Mouse (Mus musculus) hindbrain, embryonic 15.5 days (tissue): ENCODE measurements around the gene 2210016F16Rik. TPM values are rescaled to one million over a fixed set of nuclear protein-coding genes. Genes with fewer than 3 reads are reported as not detected.
"Not testable (repeated sequence)": the region's sequence is repeated elsewhere in the genome, so short reads cannot be mapped to it uniquely, and the experiment has no call there.

Source experiments
- ATAC-seq: fragments of 200-750 bp; cut with Nextera tagmentation; 2 replicates; pipeline ENCODE4 v1.8.0; 2017; ENCODE audit warnings: low read depth, moderate number of reproducible peaks, moderate TSS enrichment; ENCODE audit not compliant: low FRiP score
- H3K27ac ChIP-seq: fragments of 300-500 bp; sonication (generic); replicated peaks from 2 replicates; pipeline ENCODE4 v1.5.1; 2015; ENCODE audit warnings: mild to moderate bottlenecking, inconsistent platforms
- H3K27me3 ChIP-seq: fragments of 300-500 bp; sonication (generic); 2 replicates; pipeline ENCODE4 v1.6.1; 2015; ENCODE audit warnings: control low read depth, inconsistent platforms
- H3K36me3 ChIP-seq: fragments of 300-500 bp; sonication (generic); 2 replicates; pipeline ENCODE4 v1.6.1; 2015; ENCODE audit warnings: control low read depth, inconsistent platforms
- H3K4me1 ChIP-seq: fragments of 300-500 bp; sonication (generic); replicated peaks from 2 replicates; pipeline ENCODE4 v1.6.1; 2015; ENCODE audit warnings: control low read depth, inconsistent platforms
- H3K4me2 ChIP-seq: fragments of 300-500 bp; sonication (generic); 2 replicates; pipeline ENCODE4 v1.6.1; 2015; ENCODE audit warnings: moderate library complexity, mild to moderate bottlenecking, inconsistent platforms
- H3K4me3 ChIP-seq: fragments of 300-500 bp; sonication (generic); 2 replicates; pipeline ENCODE4 v1.5.1; 2015; ENCODE audit warnings: mild to moderate bottlenecking, inconsistent platforms
- H3K9ac ChIP-seq: fragments of 300-500 bp; sonication (generic); 2 replicates; pipeline ENCODE4 v1.6.1; 2015; ENCODE audit warnings: inconsistent platforms
- H3K9me3 ChIP-seq: fragments of 300-500 bp; sonication (generic); 2 replicates; pipeline ENCODE4 v1.6.1; 2016; ENCODE audit warnings: control low read depth, inconsistent platforms
- WGBS: fragments of 180-500 bp; shearing (Covaris S2); methylation state at CpG from one replicate; pipeline ENCODE4 v1.1.7; 2015; 5-methylcytosine and 5-hydroxymethylcytosine counted together
- polyA plus RNA-seq: library from polyadenylated mRNA; unstranded; fragments of >200 nt; fragmentation: Nextera tagmentation; extraction: Ambion mirVana; gene quantifications from 2 replicates; pipeline ENCODE4 v1.2.1, GENCODE M21; 2015

2210016F16Rik gene
- polyA plus RNA-seq, 1 experiment from 2014 or later, result 22.7 TPM

- Histone ChIP-seq H3K27me3 (no peaks in the 10 kb centered on the region), H3K9me3 (no peaks in the 10 kb centered on the region), H3K9ac (no peak overlapping the region), H3K27ac (no peak overlapping the region), H3K4me1 (no peaks in the 10 kb centered on the region), H3K4me3 (no peak overlapping the region), H3K36me3 (no peaks in the 10 kb centered on the region), H3K4me2 (no peak overlapping the region)
- WGBS, result 79% methylated on average over 4 of the region's 4 CpGs
- no peak for ATAC-seq
Measured at GRCm38 (mm10) chr13:58368835-58369234, 16.2 kb downstream of the 2210016F16Rik start.

DNA sequence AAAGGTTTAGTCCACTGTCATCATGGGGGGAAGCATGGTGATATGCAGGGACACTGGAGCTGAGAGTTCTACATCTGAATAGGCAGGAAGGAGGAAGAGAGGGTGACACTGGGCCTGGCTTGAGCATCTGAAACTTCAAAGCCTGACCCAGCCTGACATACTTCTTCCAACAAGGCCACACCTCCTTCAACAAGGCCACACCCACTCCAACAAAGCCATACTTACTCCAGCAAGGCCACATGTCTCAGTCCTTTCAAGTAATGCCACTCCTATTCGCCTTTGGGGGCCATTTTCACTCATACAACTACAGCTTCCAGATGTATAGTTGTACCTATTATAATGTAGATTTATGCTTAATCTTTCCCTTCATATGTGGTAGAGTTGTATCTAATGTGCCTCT is 17.4 kb downstream of the 2210016F16Rik start:
- Histone ChIP-seq H3K4me3 (no peak overlapping the region), H3K9ac (no peak overlapping the region), H3K36me3 (no peaks in the 10 kb centered on the region), H3K27me3 (no peaks in the 10 kb centered on the region), H3K27ac (no peak overlapping the region), H3K4me1 (no peaks in the 10 kb centered on the region), H3K9me3 (no peaks in the 10 kb centered on the region), H3K4me2 (no peak overlapping the region)
- 62% methylated on average over 1 of the region's 1 CpGs for WGBS
- ATAC-seq, result no peak

DNA sequence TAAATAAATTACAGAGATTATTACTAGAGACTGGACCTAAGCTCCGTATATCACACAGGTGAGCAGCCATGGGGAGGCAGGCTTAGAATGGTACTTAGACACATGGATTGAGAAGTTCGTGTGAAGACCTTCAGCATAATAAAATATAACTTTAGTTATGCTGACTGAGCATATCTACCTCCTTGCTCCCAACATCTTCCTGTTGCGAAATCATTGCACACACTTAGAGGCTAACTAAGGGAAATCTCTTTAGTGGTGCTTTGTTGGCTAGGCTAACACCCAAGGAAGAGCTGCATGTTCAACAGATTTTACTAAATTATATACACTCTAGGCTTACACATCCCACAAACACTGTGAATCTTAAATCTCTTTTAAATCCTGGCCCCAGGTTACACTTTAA is 18.7 kb downstream of the 2210016F16Rik start:
- no peak for ATAC-seq
- H3K36me3 ChIP-seq, result no peaks in the 10 kb centered on the region
- no peak overlapping the region for H3K4me3 ChIP-seq
- H3K27ac ChIP-seq, result no peak overlapping the region
- no peak overlapping the region for H3K9ac ChIP-seq
- WGBS, result 93% methylated on average over 3 of the region's 3 CpGs
- H3K27me3 ChIP-seq, result no peaks in the 10 kb centered on the region
- H3K9me3 ChIP-seq, result no peaks in the 10 kb centered on the region
- no peak overlapping the region for H3K4me2 ChIP-seq
- H3K4me1 ChIP-seq, result no peaks in the 10 kb centered on the region

DNA sequence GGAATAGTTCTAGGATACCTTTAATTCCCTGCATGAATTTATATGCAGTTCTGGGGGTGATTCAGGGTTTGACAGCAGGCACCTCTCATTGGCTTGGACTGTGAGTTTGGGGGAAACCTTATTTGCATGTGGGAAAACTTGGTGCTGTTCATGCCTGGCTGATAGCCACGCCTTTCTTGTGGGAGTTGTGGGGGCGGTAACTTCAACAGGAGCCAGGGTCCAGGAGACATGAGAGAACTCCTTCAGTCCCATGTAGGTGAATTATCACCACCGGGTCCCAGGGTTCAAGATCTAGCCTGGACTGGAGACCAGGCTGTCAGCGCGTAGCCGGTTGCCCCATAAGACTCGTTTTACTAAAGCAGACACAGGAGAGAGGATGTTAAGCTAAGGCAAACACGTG is 19.8 kb downstream of the 2210016F16Rik start:
- H3K36me3 ChIP-seq, H3K9ac ChIP-seq: not testable (repeated sequence)
- WGBS, result 80% methylated on average over 8 of the region's 8 CpGs

GRCm38 (mm10) chr13:58364353-58365175 is 20.5 kb downstream of the 2210016F16Rik start:
- Histone ChIP-seq H3K27me3 (no peaks in the 10 kb centered on the region), H3K36me3 (no peaks in the 10 kb centered on the region), H3K9ac (no peak overlapping the region), H3K27ac (no peak overlapping the region), H3K4me1 (no peaks in the 10 kb centered on the region), H3K4me3 (no peak overlapping the region), H3K4me2 (no peak overlapping the region), H3K9me3 (no peaks in the 10 kb centered on the region)
- no peak for ATAC-seq
- WGBS, result 87% methylated on average over 8 of the region's 8 CpGs

More for the DNA sequence above, 19.8 kb downstream of the 2210016F16Rik start:
- not testable (repeated sequence) for H3K9me3 ChIP-seq, H3K27ac ChIP-seq, H3K27me3 ChIP-seq, H3K4me2 ChIP-seq, H3K4me3 ChIP-seq, ATAC-seq, H3K4me1 ChIP-seq

- H3K9me3 ChIP-seq, result no peaks in the 10 kb centered on the region
- H3K27me3 ChIP-seq, result no peaks in the 10 kb centered on the region
- H3K4me1 ChIP-seq, result 0 out of 2 replicates have a peak, but pooled peaks cover 3% of the 10 kb centered on the region
- peak overlapping the region; percentile 96 for H3K4me2 ChIP-seq
- peak; percentile 88; the same call in 1 of the 2 replicates for ATAC-seq
- H3K27ac ChIP-seq, result peak overlapping the region; percentile 14; the same call in 1 of the 2 replicates
- 0 out of 2 replicates have a peak overlapping the region, but pooled peaks have one; percentile 19 for H3K9ac ChIP-seq
- 2% methylated on average over 7 of the region's 7 CpGs for WGBS
- H3K36me3 ChIP-seq, result no peaks in the 10 kb centered on the region
- H3K4me3 ChIP-seq, result peak overlapping the region; percentile 77
Measured at GRCm38 (mm10) chr13:58359304-58359653, 25.7 kb downstream of the 2210016F16Rik start.

- peak within 1 kb of the TSS; percentile 77 for H3K4me3 ChIP-seq
- WGBS, result under 1% methylated on average over 68 of the region's 85 CpGs
- H3K9ac ChIP-seq, result peak within 1 kb of the TSS; percentile 62
- no peaks in the 10 kb centered on the region for H3K9me3 ChIP-seq
- H3K27me3 ChIP-seq, result no peaks in the 10 kb centered on the region
- peak; percentile 98 for ATAC-seq
- peak within 1 kb of the TSS; percentile 96 for H3K4me2 ChIP-seq
- H3K4me1 ChIP-seq, result 0 out of 2 replicates have a peak, but pooled peaks cover 3% of the 10 kb centered on the region
- no peaks in the 10 kb centered on the region for H3K36me3 ChIP-seq
- H3K27ac ChIP-seq, result peak within 1 kb of the TSS; percentile 62
Measured at GRCm38 (mm10) chr13:58358629-58359303, 26.3 kb downstream of the 2210016F16Rik start, which contains the start of gene Kif27. Gene Kif27 (minus strand): TSS chr13:58359122.

DNA sequence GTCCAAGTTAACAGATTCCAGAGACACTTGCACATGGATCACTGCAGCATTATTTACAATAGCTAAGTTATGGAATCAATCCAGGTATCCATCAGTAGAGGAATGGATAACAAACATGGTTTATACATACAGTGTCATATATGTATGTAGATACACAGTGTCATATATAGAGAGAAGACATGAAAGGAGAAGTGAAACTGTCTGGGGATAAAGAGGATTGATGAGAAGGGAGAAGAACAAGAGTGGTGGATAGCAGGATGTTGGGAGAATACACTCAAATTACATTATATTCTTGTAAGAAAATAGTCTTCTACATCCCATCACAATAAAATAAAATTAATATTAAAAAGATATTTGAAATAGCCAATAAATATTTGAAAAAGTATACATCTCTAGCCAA is 32.0 kb downstream of the 2210016F16Rik start:
- Histone ChIP-seq H3K9ac (no peak overlapping the region), H3K4me1 (no peaks in the 10 kb centered on the region), H3K27ac (no peak overlapping the region), H3K36me3 (no peaks in the 10 kb centered on the region), H3K4me2 (no peak overlapping the region), H3K27me3 (no peaks in the 10 kb centered on the region), H3K9me3 (no peaks in the 10 kb centered on the region), H3K4me3 (no peak overlapping the region)
- no peak for ATAC-seq

GRCm38 (mm10) chr13:58350606-58351005 is 34.4 kb downstream of the 2210016F16Rik start:
- Histone ChIP-seq H3K36me3 (no peaks in the 10 kb centered on the region), H3K9ac (no peak overlapping the region), H3K27me3 (no peaks in the 10 kb centered on the region), H3K4me2 (no peak overlapping the region), H3K4me1 (no peaks in the 10 kb centered on the region), H3K4me3 (no peak overlapping the region), H3K9me3 (no peaks in the 10 kb centered on the region), H3K27ac (no peak overlapping the region)
- no peak for ATAC-seq
- 76% methylated on average over 4 of the region's 4 CpGs for WGBS

DNA sequence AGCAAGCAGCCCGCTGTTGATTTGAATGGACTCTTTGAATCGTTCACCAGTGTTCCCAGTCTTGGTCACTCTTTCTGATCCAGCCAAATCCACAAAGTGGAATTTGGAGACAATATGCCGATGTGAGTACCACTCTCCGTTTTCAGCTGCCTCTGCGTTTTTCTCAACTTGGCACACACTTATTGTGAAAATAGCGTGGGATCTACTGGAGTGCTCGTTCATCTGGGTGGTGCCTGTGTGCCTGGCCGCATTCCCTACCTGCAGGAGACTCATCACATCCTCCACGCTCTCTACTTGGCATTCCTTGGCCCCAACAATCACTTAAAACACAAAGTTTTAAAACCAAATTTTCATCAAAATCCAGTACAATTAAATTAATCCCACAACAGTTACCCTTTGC is 40.5 kb downstream of the 2210016F16Rik start:
- no peak overlapping the region for H3K27ac ChIP-seq
- H3K4me3 ChIP-seq, result no peak overlapping the region
- no peaks in the 10 kb centered on the region for H3K36me3 ChIP-seq
- no peaks in the 10 kb centered on the region for H3K27me3 ChIP-seq
- H3K9me3 ChIP-seq, result no peaks in the 10 kb centered on the region
- H3K4me1 ChIP-seq, result no peaks in the 10 kb centered on the region
- H3K4me2 ChIP-seq, result no peak overlapping the region
- ATAC-seq, result no peak
- H3K9ac ChIP-seq, result no peak overlapping the region
- 80% methylated on average over 9 of the region's 9 CpGs for WGBS

- ATAC-seq, result no peak
Measured at GRCm38 (mm10) chr13:58337456-58337855, 47.6 kb downstream of the 2210016F16Rik start.

DNA sequence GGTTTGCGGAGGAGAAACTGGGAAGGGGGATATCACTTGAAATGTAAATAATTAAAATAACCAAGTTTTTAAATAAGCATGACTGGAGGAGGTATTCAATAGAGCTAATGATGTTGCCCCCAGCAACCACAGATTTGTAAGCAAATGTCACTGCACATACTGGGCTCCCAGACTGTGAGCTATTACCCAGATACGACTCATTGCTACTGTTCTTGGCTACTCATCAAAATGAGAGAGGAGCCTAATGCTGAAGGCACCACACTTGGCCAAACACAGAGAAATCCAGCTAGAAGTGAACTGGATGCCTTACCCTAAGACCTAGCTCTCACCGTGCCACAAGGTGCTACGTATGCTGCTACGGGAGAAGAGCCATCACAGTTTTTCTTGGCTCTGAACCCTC is 50.9 kb downstream of the 2210016F16Rik start:
- Histone ChIP-seq H3K9ac (no peak overlapping the region), H3K4me2 (no peak overlapping the region), H3K9me3 (no peaks in the 10 kb centered on the region), H3K4me1 (no peaks in the 10 kb centered on the region), H3K27me3 (no peaks in the 10 kb centered on the region), H3K36me3 (no peaks in the 10 kb centered on the region), H3K4me3 (no peak overlapping the region), H3K27ac (no peak overlapping the region)
- no peak for ATAC-seq
- 75% methylated on average over 5 of the region's 5 CpGs for WGBS

More at GRCm38 (mm10) chr13:58337456-58337855, 47.6 kb downstream of the 2210016F16Rik start:
- no peak overlapping the region for H3K9ac ChIP-seq
- no peaks in the 10 kb centered on the region for H3K4me1 ChIP-seq
- H3K27ac ChIP-seq, result no peak overlapping the region
- 86% methylated on average over 12 of the region's 12 CpGs for WGBS
- H3K36me3 ChIP-seq, result no peaks in the 10 kb centered on the region
- H3K9me3 ChIP-seq, result no peaks in the 10 kb centered on the region
- no peak overlapping the region for H3K4me2 ChIP-seq
- H3K27me3 ChIP-seq, result no peaks in the 10 kb centered on the region
- H3K4me3 ChIP-seq, result no peak overlapping the region
